Mouse (Mus musculus): Measurements from ENCODE around the gene Pde3a. TPM values are rescaled to one million over a fixed set of nuclear protein-coding genes. Genes with fewer than 3 reads are reported as not detected.

The Pde3a gene
- polyA plus RNA-seq, 1 experiment from 2014 or later: 11.2 TPM

GRCm38 (mm10) chr6:141331464-141331863, 82.4 kb downstream of the Pde3a start:
- H3K27ac ChIP-seq: no peak overlapping the region
- H3K36me3 ChIP-seq: no peaks in the 10 kb centered on the region
- WGBS: 51% methylated on average over 2 of the region's 2 CpGs
- no peaks in the 10 kb centered on the region for H3K27me3 ChIP-seq
- peaks cover 35% of the 10 kb centered on the region for H3K4me1 ChIP-seq (replicated peaks)
- no peak overlapping the region for H3K4me3 ChIP-seq
- ATAC-seq (replicated peaks; ENCODE audit: insufficient number of reproducible peaks, insufficient read depth, low FRiP score, low read depth): no peak
- H3K4me2 ChIP-seq: no peak overlapping the region
- H3K9ac ChIP-seq: no peak overlapping the region
- H3K9me3 ChIP-seq (replicated peaks): no peaks in the 10 kb centered on the region

GRCm38 (mm10) chr6:141332613-141333165, 83.6 kb downstream of the Pde3a start:
- no peak overlapping the region for H3K4me2 ChIP-seq
- no peaks in the 10 kb centered on the region for H3K9me3 ChIP-seq (replicated peaks)
- no peak for ATAC-seq (replicated peaks; ENCODE audit: insufficient number of reproducible peaks, insufficient read depth, low FRiP score, low read depth)
- no peaks in the 10 kb centered on the region for H3K36me3 ChIP-seq
- H3K4me1 ChIP-seq (replicated peaks): peaks cover 44% of the 10 kb centered on the region
- no peaks in the 10 kb centered on the region for H3K27me3 ChIP-seq
- no peak overlapping the region for H3K9ac ChIP-seq
- H3K27ac ChIP-seq: peak overlapping the region; percentile 66
- 82% methylated on average over 4 of the region's 4 CpGs for WGBS
- no peak overlapping the region for H3K4me3 ChIP-seq

GRCm38 (mm10) chr6:141333245-141333644, 84.2 kb downstream of the Pde3a start:
- H3K27ac ChIP-seq: peak overlapping the region; percentile 66
- 14% methylated on average over 3 of the region's 3 CpGs for WGBS
- no peak overlapping the region for H3K4me3 ChIP-seq
- H3K4me2 ChIP-seq: no peak overlapping the region
- H3K9me3 ChIP-seq (replicated peaks): no peaks in the 10 kb centered on the region
- ATAC-seq (replicated peaks; ENCODE audit: insufficient number of reproducible peaks, insufficient read depth, low FRiP score, low read depth): peak; percentile 88
- H3K27me3 ChIP-seq: no peaks in the 10 kb centered on the region
- no peaks in the 10 kb centered on the region for H3K36me3 ChIP-seq
- H3K4me1 ChIP-seq (replicated peaks): peaks cover 50% of the 10 kb centered on the region
- H3K9ac ChIP-seq: no peak overlapping the region

GRCm38 (mm10) chr6:141335878-141336277, 86.8 kb downstream of the Pde3a start:
- ATAC-seq (replicated peaks; ENCODE audit: insufficient number of reproducible peaks, insufficient read depth, low FRiP score, low read depth): no peak
- WGBS: 56% methylated on average over 1 of the region's 1 CpGs
- Histone ChIP-seq H3K27me3 (no peaks in the 10 kb centered on the region), H3K4me2 (no peak overlapping the region), H3K27ac (peak overlapping the region; percentile 71), H3K9ac (no peak overlapping the region), H3K4me3 (no peak overlapping the region), H3K36me3 (no peaks in the 10 kb centered on the region), H3K9me3 (replicated peaks) (no peaks in the 10 kb centered on the region), H3K4me1 (replicated peaks) (peaks cover 32% of the 10 kb centered on the region)

DNA sequence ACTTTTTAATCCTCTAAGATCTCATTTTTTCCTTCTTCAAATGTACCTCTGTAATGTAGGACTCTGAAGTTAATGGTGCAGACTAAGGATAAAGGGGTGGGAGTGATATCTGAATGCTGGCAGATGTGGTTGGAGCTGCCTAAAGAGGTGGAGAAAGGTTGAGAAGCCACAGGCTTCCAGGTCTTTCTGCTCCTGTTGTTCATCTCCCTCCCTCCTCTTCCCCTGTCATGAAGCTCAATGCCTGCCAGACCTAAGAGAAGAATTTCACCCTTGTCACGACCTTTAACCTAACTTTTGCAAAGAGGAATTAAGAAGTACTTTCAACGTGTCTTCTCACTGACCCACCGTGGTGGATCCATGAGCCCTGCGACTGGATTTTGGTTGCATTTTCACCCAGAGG, 87.4 kb downstream of the Pde3a start:
- no peaks in the 10 kb centered on the region for H3K27me3 ChIP-seq

DNA sequence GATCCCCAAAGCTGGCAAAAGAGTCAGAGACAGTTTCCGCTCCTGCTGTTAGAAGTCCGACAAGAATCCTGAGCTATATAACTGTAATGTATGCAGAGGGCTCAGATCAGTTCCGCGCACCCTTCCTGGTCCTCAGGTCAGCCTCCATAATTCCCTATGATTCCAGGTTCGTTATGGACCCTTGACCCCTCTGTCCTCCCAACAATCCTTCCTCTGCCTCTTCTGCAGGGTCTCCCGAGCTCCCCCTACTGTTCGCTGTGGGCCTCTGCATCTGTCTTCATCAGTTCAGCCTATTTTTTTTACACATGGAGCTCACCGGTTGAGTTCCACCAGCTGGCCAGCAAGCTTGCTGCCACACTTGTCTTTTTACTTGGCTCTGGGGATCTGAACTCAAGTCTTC, 88.6 kb downstream of the Pde3a start:
- Histone ChIP-seq H3K9me3 (replicated peaks) (no peaks in the 10 kb centered on the region), H3K36me3 (no peaks in the 10 kb centered on the region), H3K4me2 (no peak overlapping the region), H3K9ac (no peak overlapping the region), H3K4me1 (replicated peaks) (peaks cover 33% of the 10 kb centered on the region), H3K4me3 (no peak overlapping the region), H3K27ac (no peak overlapping the region), H3K27me3 (no peaks in the 10 kb centered on the region)
- WGBS: 62% methylated on average over 8 of the region's 8 CpGs
- no peak for ATAC-seq (replicated peaks; ENCODE audit: insufficient number of reproducible peaks, insufficient read depth, low FRiP score, low read depth)

More for the DNA sequence above, 87.4 kb downstream of the Pde3a start:
- ATAC-seq (replicated peaks; ENCODE audit: insufficient number of reproducible peaks, insufficient read depth, low FRiP score, low read depth): peak; percentile 53; the same call in 1 of the 2 replicates
- Histone ChIP-seq H3K36me3 (no peaks in the 10 kb centered on the region), H3K4me1 (replicated peaks) (peaks cover 32% of the 10 kb centered on the region), H3K4me2 (no peak overlapping the region), H3K9ac (no peak overlapping the region), H3K4me3 (no peak overlapping the region), H3K27ac (peak overlapping the region; percentile 71), H3K9me3 (replicated peaks) (no peaks in the 10 kb centered on the region)
- WGBS: 23% methylated on average over 4 of the region's 4 CpGs

DNA sequence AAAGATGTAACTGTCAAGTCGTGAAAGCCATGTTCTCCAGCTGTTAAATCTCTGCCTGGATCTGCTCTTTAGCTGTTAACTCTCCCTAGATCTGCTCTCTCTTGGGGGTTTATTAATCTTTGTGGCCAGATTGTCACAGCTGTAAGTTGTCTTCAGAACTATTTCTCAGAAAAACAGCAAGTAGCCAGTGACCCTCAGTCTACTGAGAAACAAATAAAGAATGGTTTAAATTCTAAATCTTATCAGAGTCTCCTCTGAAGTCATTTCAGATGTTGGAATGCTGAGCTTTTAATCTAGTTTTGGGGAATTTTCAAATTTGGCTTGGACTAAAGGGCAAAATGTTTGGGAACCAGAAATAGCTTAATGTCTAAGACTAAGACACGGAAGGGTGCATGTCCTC, 92.3 kb downstream of the Pde3a start:
- no peak for ATAC-seq (replicated peaks; ENCODE audit: insufficient number of reproducible peaks, insufficient read depth, low FRiP score, low read depth)
- H3K27me3 ChIP-seq: no peaks in the 10 kb centered on the region
- H3K27ac ChIP-seq: no peak overlapping the region
- no peak overlapping the region for H3K4me2 ChIP-seq
- 49% methylated on average over 2 of the region's 2 CpGs for WGBS
- H3K4me1 ChIP-seq (replicated peaks): peaks cover 23% of the 10 kb centered on the region
- no peaks in the 10 kb centered on the region for H3K36me3 ChIP-seq
- no peak overlapping the region for H3K4me3 ChIP-seq
- no peak overlapping the region for H3K9ac ChIP-seq
- no peaks in the 10 kb centered on the region for H3K9me3 ChIP-seq (replicated peaks)

- H3K9ac ChIP-seq: no peak overlapping the region
- H3K27me3 ChIP-seq: no peaks in the 10 kb centered on the region
- H3K4me3 ChIP-seq: no peak overlapping the region
- no peak overlapping the region for H3K27ac ChIP-seq
- H3K4me2 ChIP-seq: no peak overlapping the region
- 34% methylated on average over 4 of the region's 4 CpGs for WGBS
- no peaks in the 10 kb centered on the region for H3K9me3 ChIP-seq (replicated peaks)
- no peaks in the 10 kb centered on the region for H3K36me3 ChIP-seq
- H3K4me1 ChIP-seq (replicated peaks): 0 out of 2 replicates have a peak, but pooled peaks cover 7% of the 10 kb centered on the region
- no peak for ATAC-seq (replicated peaks; ENCODE audit: insufficient number of reproducible peaks, insufficient read depth, low FRiP score, low read depth)
Measured at GRCm38 (mm10) chr6:141347870-141348269, 98.8 kb downstream of the Pde3a start.

DNA sequence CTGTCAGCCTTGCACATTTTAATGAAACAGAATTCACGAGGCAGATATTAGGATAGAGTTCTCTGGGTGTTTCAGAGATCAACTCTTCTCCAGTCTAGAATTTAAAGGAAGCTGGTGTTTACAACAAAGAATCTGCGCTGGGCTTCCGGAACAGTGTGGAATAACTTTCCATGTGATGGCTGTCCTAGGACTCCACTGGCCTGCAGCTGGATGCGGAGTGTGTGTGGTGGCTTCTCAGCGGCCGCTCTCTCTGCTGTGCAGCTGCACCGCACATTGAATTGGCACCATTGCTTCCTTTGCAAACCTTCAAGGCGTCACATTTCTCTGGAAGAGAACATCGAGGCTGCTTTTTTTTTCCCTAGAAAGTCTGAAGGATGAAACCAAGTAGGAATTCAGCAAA, 99.5 kb downstream of the Pde3a start:
- H3K4me3 ChIP-seq: no peak overlapping the region
- no peak overlapping the region for H3K27ac ChIP-seq
- H3K4me2 ChIP-seq: no peak overlapping the region
- H3K4me1 ChIP-seq (replicated peaks): 0 out of 2 replicates have a peak, but pooled peaks cover 7% of the 10 kb centered on the region
- H3K9ac ChIP-seq: no peak overlapping the region
- H3K27me3 ChIP-seq: no peaks in the 10 kb centered on the region
- no peak for ATAC-seq (replicated peaks; ENCODE audit: insufficient number of reproducible peaks, insufficient read depth, low FRiP score, low read depth)
- WGBS: 79% methylated on average over 9 of the region's 9 CpGs
- H3K36me3 ChIP-seq: no peaks in the 10 kb centered on the region
- H3K9me3 ChIP-seq (replicated peaks): no peaks in the 10 kb centered on the region

GRCm38 (mm10) chr6:141350261-141350660, 101.2 kb downstream of the Pde3a start:
- no peak overlapping the region for H3K9ac ChIP-seq
- WGBS: 88% methylated on average over 5 of the region's 5 CpGs

DNA sequence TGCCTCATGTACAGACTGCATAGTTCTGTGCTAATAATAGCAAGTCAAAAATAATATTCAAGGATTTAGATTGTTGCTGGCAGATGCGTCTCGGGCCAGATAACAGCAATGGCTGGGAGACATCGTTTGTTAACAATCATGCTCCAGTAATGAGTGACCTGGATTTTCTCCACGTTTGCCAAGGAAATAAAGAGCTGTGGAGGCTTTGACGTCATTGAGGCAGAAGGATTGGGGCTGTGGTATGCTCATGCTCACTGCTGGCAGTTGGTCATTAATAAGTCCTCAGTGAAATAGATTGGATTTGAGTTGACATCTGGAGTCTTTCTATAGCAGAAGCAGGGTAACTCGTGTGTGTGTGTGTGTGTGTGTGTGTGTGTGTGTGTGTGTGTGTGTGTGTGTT, 103.2 kb downstream of the Pde3a start:
- Histone ChIP-seq H3K9ac (no peak overlapping the region), H3K27me3 (no peaks in the 10 kb centered on the region), H3K4me2 (no peak overlapping the region), H3K4me3 (no peak overlapping the region), H3K4me1 (replicated peaks) (0 out of 2 replicates have a peak, but pooled peaks cover 5% of the 10 kb centered on the region), H3K27ac (no peak overlapping the region), H3K9me3 (replicated peaks) (no peaks in the 10 kb centered on the region), H3K36me3 (no peaks in the 10 kb centered on the region)
- WGBS: 33% methylated on average over 6 of the region's 6 CpGs
- no peak for ATAC-seq (replicated peaks; ENCODE audit: insufficient number of reproducible peaks, insufficient read depth, low FRiP score, low read depth)

More at GRCm38 (mm10) chr6:141350261-141350660, 101.2 kb downstream of the Pde3a start:
- no peak overlapping the region for H3K4me2 ChIP-seq
- H3K27ac ChIP-seq: no peak overlapping the region
- H3K36me3 ChIP-seq: no peaks in the 10 kb centered on the region
- H3K9me3 ChIP-seq (replicated peaks): no peaks in the 10 kb centered on the region
- no peaks in the 10 kb centered on the region for H3K27me3 ChIP-seq
- H3K4me3 ChIP-seq: no peak overlapping the region
- ATAC-seq (replicated peaks; ENCODE audit: insufficient number of reproducible peaks, insufficient read depth, low FRiP score, low read depth): no peak
- 0 out of 2 replicates have a peak, but pooled peaks cover 5% of the 10 kb centered on the region for H3K4me1 ChIP-seq (replicated peaks)

DNA sequence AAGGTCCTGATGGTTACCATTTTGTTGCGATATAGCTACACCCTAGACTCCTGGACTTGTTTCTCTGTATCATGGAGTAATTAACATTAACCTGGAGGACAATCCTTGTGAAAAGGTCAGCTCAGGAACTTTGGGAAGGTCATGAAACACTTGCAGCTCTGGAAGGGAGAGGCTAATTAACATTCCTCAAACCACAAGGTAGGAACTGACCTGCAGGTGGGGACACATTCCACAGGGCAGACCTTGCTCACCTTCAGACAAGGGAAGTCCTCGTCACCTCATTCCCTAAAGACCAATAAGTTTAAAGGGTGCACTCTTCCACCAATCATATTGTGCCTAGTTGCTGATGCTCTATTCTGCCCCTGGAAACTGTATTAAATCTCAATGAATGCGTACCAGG, 114.6 kb downstream of the Pde3a start:
- no peak overlapping the region for H3K4me3 ChIP-seq
- no peaks in the 10 kb centered on the region for H3K9me3 ChIP-seq (replicated peaks)
- H3K4me2 ChIP-seq: no peak overlapping the region
- no peaks in the 10 kb centered on the region for H3K27me3 ChIP-seq
- no peaks in the 10 kb centered on the region for H3K36me3 ChIP-seq
- no peak for ATAC-seq (replicated peaks; ENCODE audit: insufficient number of reproducible peaks, insufficient read depth, low FRiP score, low read depth)
- WGBS: 95% methylated on average over 3 of the region's 3 CpGs
- H3K27ac ChIP-seq: no peak overlapping the region
- H3K9ac ChIP-seq: no peak overlapping the region
- H3K4me1 ChIP-seq (replicated peaks): no peaks in the 10 kb centered on the region

Measured in heart, embryonic 15.5 days (tissue).